Mouse (Mus musculus) CH12.LX (cell line): ENCODE data around the gene Nipbl. TPM values are rescaled to one million over a fixed set of nuclear protein-coding genes. Genes with fewer than 3 reads are reported as not detected.

Source experiments
- DNase-seq: peaks from one replicate; pipeline ENCODE4 v3.0.0-alpha.2; 2013; ENCODE audit errors: extremely low read depth
- H3K27ac ChIP-seq: 2 replicates; pipeline ENCODE4 v1.5.1; 2012; ENCODE audit warnings: low read depth, mild to moderate bottlenecking, control low read depth, moderate library complexity; ENCODE audit not compliant: insufficient read depth
- H3K27me3 ChIP-seq: replicated peaks from 2 replicates; pipeline ENCODE3; 2012; ENCODE audit warnings: inconsistent platforms
- H3K36me3 ChIP-seq, 2 experiments: replicated peaks in 1 of 2; 2 replicates each; pipeline versions ENCODE3 to v1.6.1; 2012; ENCODE audit warnings: inconsistent platforms in 1 of 2, low read length in 1 of 2, mild to moderate bottlenecking in 1 of 2, mixed read lengths in 1 of 2, moderate library complexity in 1 of 2; ENCODE audit not compliant: control insufficient read depth in 1 of 2, insufficient read depth in 1 of 2
- H3K4me1 ChIP-seq, 2 experiments: 2 replicates each; pipeline ENCODE4 v1.6.1; 2012; ENCODE audit warnings: inconsistent platforms in 1 of 2, moderate library complexity in 1 of 2; ENCODE audit not compliant: insufficient read depth in 2 of 2, control insufficient read depth in 1 of 2
- H3K4me2 ChIP-seq: 2 replicates; pipeline ENCODE4 v1.6.1; 2012; ENCODE audit warnings: low read depth, mild to moderate bottlenecking, control low read depth; ENCODE audit not compliant: poor library complexity, insufficient read depth, severe bottlenecking
- H3K4me3 ChIP-seq, 3 experiments: fragments of 150-350 bp in 1 of 3; sonication (generic) in 1 of 3; replicated peaks in 1 of 3; 2 replicates each; pipeline versions ENCODE3 to v1.5.1; 2011 to 2012; ENCODE audit warnings: low read depth in 2 of 3, low read length in 2 of 3, mild to moderate bottlenecking in 2 of 3, moderate library complexity in 2 of 3, control low read depth in 1 of 3, improper control_type of control experiment in 1 of 3, inconsistent platforms in 1 of 3, mixed read lengths in 1 of 3; ENCODE audit not compliant: poor library complexity in 1 of 3
- H3K79me2 ChIP-seq: replicated peaks from 2 replicates; pipeline ENCODE4 v1.6.1; 2012; ENCODE audit warnings: mild to moderate bottlenecking, moderate library complexity; ENCODE audit not compliant: control insufficient read depth, poor library complexity, insufficient read depth, severe bottlenecking; ENCODE audit errors: extremely low read depth
- H3K9ac ChIP-seq: 2 replicates; pipeline ENCODE4 v1.6.1; 2012; ENCODE audit warnings: low read depth, mild to moderate bottlenecking, control low read depth, moderate library complexity; ENCODE audit not compliant: insufficient read depth
- H3K9me3 ChIP-seq: replicated peaks from 2 replicates; pipeline ENCODE3; 2012; ENCODE audit warnings: low read length, inconsistent platforms, mixed read lengths
- BHLHE40 ChIP-seq: IDR thresholded peaks from 2 replicates; pipeline ENCODE4 v1.6.1; 2011; ENCODE audit warnings: mild to moderate bottlenecking, low read depth, low read length, improper control_type of control experiment
- CHD1 ChIP-seq: IDR thresholded peaks from 2 replicates; pipeline ENCODE4 v1.6.1; 2012; ENCODE audit warnings: low read depth, low read length, improper control_type of control experiment, inconsistent platforms
- CHD2 ChIP-seq: IDR thresholded peaks from 2 replicates; pipeline ENCODE4 v1.6.1; 2011; ENCODE audit warnings: low read length, improper control_type of control experiment
- CTCF ChIP-seq, 2 experiments: IDR thresholded peaks in 1 of 2; conservative IDR thresholded peaks in 1 of 2; 2 replicates each; pipeline ENCODE4 v1.5.1; 2011 to 2012; ENCODE audit warnings: low read depth in 2 of 2, low read length in 2 of 2, improper control_type of control experiment in 1 of 2, inconsistent platforms in 1 of 2, mild to moderate bottlenecking in 1 of 2, moderate library complexity in 1 of 2
- E2F4 ChIP-seq: IDR thresholded peaks from 2 replicates; pipeline ENCODE4 v1.6.1; 2011; ENCODE audit warnings: low read depth, low read length, improper control_type of control experiment; ENCODE audit not compliant: insufficient replicate concordance
- ELF1 ChIP-seq: IDR thresholded peaks from 2 replicates; pipeline ENCODE4 v1.6.1; 2014; ENCODE audit warnings: low read depth, mild to moderate bottlenecking, inconsistent platforms, low read length, improper control_type of control experiment
- EP300 ChIP-seq: IDR thresholded peaks from 2 replicates; pipeline ENCODE4 v1.6.1; 2011; ENCODE audit warnings: low read length, improper control_type of control experiment
- ETS1 ChIP-seq: conservative IDR thresholded peaks from 2 replicates; pipeline ENCODE4 v1.6.1; 2012; ENCODE audit warnings: low read depth, mild to moderate bottlenecking, inconsistent platforms, low read length, improper control_type of control experiment, moderate library complexity
- GABPA ChIP-seq: IDR thresholded peaks from 2 replicates; pipeline ENCODE4 v1.6.1; 2012; ENCODE audit warnings: low read depth, low read length, improper control_type of control experiment, inconsistent platforms; ENCODE audit not compliant: insufficient replicate concordance
- HCFC1 ChIP-seq: IDR thresholded peaks from 2 replicates; pipeline ENCODE4 v1.6.1; 2012; ENCODE audit warnings: low read depth, mild to moderate bottlenecking, inconsistent platforms, low read length, improper control_type of control experiment
- IRF4 ChIP-seq: IDR thresholded peaks from 2 replicates; pipeline ENCODE4 v1.6.1; 2014; ENCODE audit warnings: low read depth, mild to moderate bottlenecking, inconsistent platforms, low read length, improper control_type of control experiment
- JUN ChIP-seq: IDR thresholded peaks from 2 replicates; pipeline ENCODE4 v1.6.1; 2011; ENCODE audit warnings: low read depth, mild to moderate bottlenecking, low read length, improper control_type of control experiment, moderate library complexity; ENCODE audit not compliant: insufficient read depth
- JUND ChIP-seq: conservative IDR thresholded peaks from 2 replicates; pipeline ENCODE4 v1.6.1; 2011; ENCODE audit warnings: low read depth, low read length, improper control_type of control experiment
- KAT2A ChIP-seq: IDR thresholded peaks from 2 replicates; pipeline ENCODE4 v1.6.1; 2012; ENCODE audit warnings: low read length, improper control_type of control experiment, inconsistent platforms; ENCODE audit not compliant: insufficient replicate concordance
- MAFK ChIP-seq: IDR thresholded peaks from 2 replicates; pipeline ENCODE4 v1.6.1; 2011; ENCODE audit warnings: low read length, improper control_type of control experiment; ENCODE audit not compliant: insufficient replicate concordance
- MAX ChIP-seq: IDR thresholded peaks from 2 replicates; pipeline ENCODE4 v1.6.1; 2011; ENCODE audit warnings: low read length, improper control_type of control experiment
- MAZ ChIP-seq: IDR thresholded peaks from 2 replicates; pipeline ENCODE4 v1.6.1; 2012; ENCODE audit warnings: low read depth, mild to moderate bottlenecking, inconsistent platforms, low read length, improper control_type of control experiment, moderate library complexity
- MEF2A ChIP-seq: IDR thresholded peaks from 2 replicates; pipeline ENCODE4 v1.6.1; 2014; ENCODE audit warnings: low read depth, mild to moderate bottlenecking, inconsistent platforms, low read length, improper control_type of control experiment, borderline replicate concordance
- MXI1 ChIP-seq: IDR thresholded peaks from 2 replicates; pipeline ENCODE4 v1.6.1; 2011; ENCODE audit warnings: mild to moderate bottlenecking, low read depth, low read length, improper control_type of control experiment
- MYC ChIP-seq: IDR thresholded peaks from 2 replicates; pipeline ENCODE4 v1.6.1; 2011; ENCODE audit warnings: low read depth, mild to moderate bottlenecking, improper control_type of control experiment, low read length
- NELFE ChIP-seq: IDR thresholded peaks from 2 replicates; pipeline ENCODE4 v1.6.1; 2011; ENCODE audit warnings: low read depth, low read length, improper control_type of control experiment
- NRF1 ChIP-seq: IDR thresholded peaks from 2 replicates; pipeline ENCODE4 v1.6.1; 2014; ENCODE audit warnings: low read depth, mild to moderate bottlenecking, inconsistent platforms, low read length, improper control_type of control experiment, moderate library complexity
- PAX5 ChIP-seq: IDR thresholded peaks from 2 replicates; pipeline ENCODE4 v1.6.1; 2012; ENCODE audit warnings: low read length, inconsistent platforms, mixed read lengths
- POLR2A ChIP-seq: IDR thresholded peaks from 2 replicates; pipeline ENCODE4 v1.6.1; 2011; ENCODE audit warnings: low read depth, mild to moderate bottlenecking, improper control_type of control experiment, low read length
- POLR2AphosphoS2 ChIP-seq: IDR thresholded peaks from 2 replicates; pipeline ENCODE4 v1.6.1; 2011; ENCODE audit warnings: low read depth, low read length, improper control_type of control experiment
- RAD21 ChIP-seq: IDR thresholded peaks from 2 replicates; pipeline ENCODE4 v1.6.1; 2011; ENCODE audit warnings: low read depth, mild to moderate bottlenecking, low read length, improper control_type of control experiment, moderate library complexity
- RCOR1 ChIP-seq: conservative IDR thresholded peaks from 2 replicates; pipeline ENCODE4 v1.6.1; 2012; ENCODE audit warnings: low read depth, mild to moderate bottlenecking, inconsistent platforms, low read length, improper control_type of control experiment
- SIN3A ChIP-seq: IDR thresholded peaks from 2 replicates; pipeline ENCODE4 v1.6.1; 2012; ENCODE audit warnings: low read length, improper control_type of control experiment, inconsistent platforms
- SMC3 ChIP-seq: IDR thresholded peaks from 2 replicates; pipeline ENCODE4 v1.6.1; 2011; ENCODE audit warnings: low read depth, low read length, improper control_type of control experiment
- TBP ChIP-seq: conservative IDR thresholded peaks from 2 replicates; pipeline ENCODE4 v1.6.1; 2011; ENCODE audit warnings: low read depth, low read length, improper control_type of control experiment
- TCF12 ChIP-seq: IDR thresholded peaks from 2 replicates; pipeline ENCODE4 v1.6.1; 2014; ENCODE audit warnings: low read depth, mild to moderate bottlenecking, inconsistent platforms, low read length, improper control_type of control experiment
- UBTF ChIP-seq: IDR thresholded peaks from 2 replicates; pipeline ENCODE4 v1.6.1; 2012; ENCODE audit warnings: low read depth, mild to moderate bottlenecking, inconsistent platforms, low read length, improper control_type of control experiment, moderate library complexity
- USF1 ChIP-seq: IDR thresholded peaks from 2 replicates; pipeline ENCODE4 v1.6.1; 2014; ENCODE audit warnings: low read depth, mild to moderate bottlenecking, inconsistent platforms, low read length, improper control_type of control experiment
- USF2 ChIP-seq: conservative IDR thresholded peaks from 2 replicates; pipeline ENCODE4 v1.6.1; 2011; ENCODE audit warnings: low read depth, low read length, improper control_type of control experiment
- ZC3H11A ChIP-seq: IDR thresholded peaks from 2 replicates; pipeline ENCODE4 v1.6.1; 2012; ENCODE audit warnings: low read depth, mild to moderate bottlenecking, inconsistent platforms, low read length, improper control_type of control experiment
- ZKSCAN1 ChIP-seq: IDR thresholded peaks from 2 replicates; pipeline ENCODE4 v1.6.1; 2012; ENCODE audit warnings: low read depth, inconsistent platforms, low read length, improper control_type of control experiment, borderline replicate concordance
- ZMIZ1 ChIP-seq: IDR thresholded peaks from 2 replicates; pipeline ENCODE4 v1.6.1; 2012; ENCODE audit warnings: low read depth, mild to moderate bottlenecking, inconsistent platforms, low read length, improper control_type of control experiment
- ZNF384 ChIP-seq: IDR thresholded peaks from 2 replicates; pipeline ENCODE4 v1.6.1; 2012; ENCODE audit warnings: low read depth, low read length, improper control_type of control experiment, inconsistent platforms
- dilution Hi-C: fragments of 300-500 bp; cut with MboI; formaldehyde crosslinking; loops from 2 replicates; pipeline ENCODE4 v1.14.3; 2020; ENCODE audit warnings: low sequenced_read_pairs; ENCODE audit not compliant: extremely low pct_unique_long_range_greater_than_20kb, extremely low pct_ligation_motif_present
- in situ Hi-C: fragments of 300-500 bp; cut with MboI; formaldehyde crosslinking; loops from 3 replicates; pipeline ENCODE4 v1.14.3; 2019; ENCODE audit warnings: low sequenced_read_pairs, low pct_ligation_motif_present, low pct_unique_long_range_greater_than_20kb, mixed read lengths
- polyA plus RNA-seq: library from polyadenylated mRNA; unstranded; fragments of >175 nt; gene quantifications from 2 replicates; pipeline ENCODE4 v1.2.1, GENCODE M21; 2012; ENCODE audit warnings: low read depth; ENCODE audit not compliant: insufficient read length
- total RNA-seq, 2 experiments: library from RNA; depleted of rRNA; stranded (reverse); fragments of 300-350 nt in 1 of 2; fragments of >200 nt in 1 of 2; gene quantifications; 2 replicates each; pipeline ENCODE4 v1.2.3; 2012 to 2014

Gene Nipbl
- total and polyA plus RNA-seq, 3 experiments, result 16.3 to 30.8 (median 19.8) TPM

DNA sequence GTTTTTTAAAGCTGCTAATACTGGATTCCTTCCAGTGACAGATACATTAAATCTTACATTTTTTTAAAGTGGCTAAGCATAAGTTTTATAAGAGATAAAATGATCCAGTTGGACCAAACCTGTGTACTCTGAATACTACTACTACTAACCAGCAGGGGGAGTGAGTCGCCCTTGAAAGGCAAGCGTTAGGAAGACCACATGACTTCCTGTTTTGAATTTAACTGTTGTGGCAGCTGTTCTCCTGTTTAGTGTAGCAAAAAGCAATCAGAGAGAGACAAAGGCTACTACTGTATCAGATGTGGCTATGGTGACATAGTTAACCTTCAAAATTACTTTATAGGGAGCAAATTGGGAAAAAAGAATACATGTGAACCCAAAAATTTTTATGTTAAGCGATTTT is 6.8 kb upstream of the Nipbl start:
- in situ Hi-C loops (no loop called here), dilution Hi-C loops (no loop called here)
- TF ChIP-seq MEF2A, result no peak
- TF ChIP-seq NRF1, result no peak
- TF ChIP-seq POLR2A, result peak; percentile 26; the same call in 1 of the 2 replicates
- no peak for TF ChIP-seq EP300
- no peak; the same call in 1 of the 2 replicates for TF ChIP-seq IRF4
- peak; percentile 79 for TF ChIP-seq USF1
- TF ChIP-seq JUND, result no peak
- no peak for TF ChIP-seq CHD2
- TF ChIP-seq PAX5, result no peak
- TF ChIP-seq E2F4, result no peak
- peak; percentile 61 for TF ChIP-seq ELF1
- peak; percentile 59 to 87; a peak in 3 of 4 replicates for TF ChIP-seq CTCF (conservative IDR thresholded peaks at IDR 0.05 in 1 of 2, IDR thresholded peaks at IDR 0.05 in 1 of 2; ENCODE audit: low read depth in 2 of 2, low read length in 2 of 2)
- peak; percentile 19; the same call in 1 of the 2 replicates for TF ChIP-seq MAX
- no peak for TF ChIP-seq KAT2A
- no peak for TF ChIP-seq JUN
- no peak for TF ChIP-seq ZKSCAN1
- TF ChIP-seq RAD21, result peak; percentile 82
- TF ChIP-seq MAZ, result no peak
- TF ChIP-seq MYC, result 0 out of 2 replicates have a peak, but pooled peaks have one; percentile 24
- TF ChIP-seq ETS1, result no peak
- no peak; the same call in 1 of the 2 replicates for TF ChIP-seq SIN3A
- no peak for TF ChIP-seq ZMIZ1
- no peak for TF ChIP-seq BHLHE40
- no peak; the same call in 1 of the 2 replicates for TF ChIP-seq HCFC1
- no peak for TF ChIP-seq CHD1
- TF ChIP-seq ZNF384, result no peak
- peak; percentile 77 for TF ChIP-seq SMC3
- no peak for TF ChIP-seq POLR2AphosphoS2
- peak; percentile 80 for TF ChIP-seq USF2
- TF ChIP-seq MAFK, result no peak
- TF ChIP-seq RCOR1, result no peak
- TF ChIP-seq ZC3H11A, result no peak
- 0 out of 2 replicates have a peak, but pooled peaks have one; percentile 15 for TF ChIP-seq TCF12
- TF ChIP-seq MXI1, result no peak
- no peak for TF ChIP-seq UBTF
- TF ChIP-seq GABPA, result no peak
- TF ChIP-seq NELFE, result no peak
- peak; percentile 40; the same call in 1 of the 2 replicates for TF ChIP-seq TBP
- Histone ChIP-seq H3K4me3 (no peak overlapping the region), H3K4me1 (peaks cover 3 to 15% of the 10 kb centered on the region in 2 experiments; a peak in 3 of 4 replicates), H3K27ac (no peak overlapping the region), H3K9ac (no peak overlapping the region), H3K9me3 (no peaks in the 10 kb centered on the region), H3K36me3 (no peaks in the 10 kb centered on the region), H3K4me2 (no peak overlapping the region; the same call in 1 of the 2 replicates), H3K27me3 (no peaks in the 10 kb centered on the region), H3K79me2 (peaks cover 15% of the 10 kb centered on the region)
- DNase-seq, result peak; percentile 77
